Mouse (Mus musculus) cerebellum, adult 9-10 months (tissue): Measurements from ENCODE around the gene Mfsd10.
"Not testable (repeated sequence)": the region's sequence is repeated elsewhere in the genome, so short reads cannot be mapped to it uniquely, and the experiment has no call there.

Experiments used
- DNase-seq: peaks from one replicate; pipeline ENCODE4 v3.0.0; 2022

Gene Mfsd10

DNA sequence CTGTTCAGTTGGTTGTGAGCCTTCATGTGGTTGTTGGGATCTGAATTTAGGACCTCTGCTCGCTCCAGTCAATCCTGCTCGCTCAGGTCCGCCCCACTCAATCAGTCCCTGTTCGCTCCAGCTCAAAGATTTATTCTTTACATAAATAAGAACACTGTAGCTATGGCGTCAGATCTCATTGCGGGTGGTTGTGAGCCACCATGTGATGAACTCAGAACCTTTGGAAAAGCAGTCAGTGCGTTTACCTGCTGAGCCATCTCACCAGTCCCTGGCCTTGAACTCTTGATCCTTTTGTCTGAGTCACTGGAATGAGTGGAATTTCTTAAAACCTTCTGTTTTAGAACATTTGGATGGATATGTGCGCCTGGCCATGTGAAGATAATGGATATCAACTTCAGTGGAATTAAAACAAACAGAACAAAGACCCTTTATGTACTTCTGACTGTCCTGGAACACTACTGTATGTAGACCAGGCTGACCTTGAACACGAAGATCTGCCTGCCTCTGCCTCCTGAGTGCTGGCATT, 43.7 kb downstream of the Mfsd10 start:
- DNase-seq, result no peak

DNA sequence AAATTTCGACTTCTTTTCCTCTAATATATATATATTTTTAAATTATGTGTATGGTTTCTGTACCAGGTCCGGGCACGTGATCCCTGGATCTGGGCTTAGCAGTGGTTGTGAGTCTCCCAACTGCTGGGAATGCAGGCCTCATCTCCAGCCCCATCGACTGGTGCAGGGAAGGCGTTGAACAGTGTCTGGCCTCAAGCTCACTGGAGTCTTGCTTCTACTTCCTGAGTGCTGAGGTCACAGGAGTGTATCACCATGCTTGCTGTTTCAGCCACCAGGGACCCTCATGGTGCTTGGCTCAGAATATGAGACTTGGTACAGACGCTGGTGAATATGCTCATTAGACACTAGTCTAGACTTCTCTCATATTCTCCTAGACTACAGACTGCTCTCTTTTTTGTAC, 44.3 kb downstream of the Mfsd10 start:
- DNase-seq, result no peak

DNA sequence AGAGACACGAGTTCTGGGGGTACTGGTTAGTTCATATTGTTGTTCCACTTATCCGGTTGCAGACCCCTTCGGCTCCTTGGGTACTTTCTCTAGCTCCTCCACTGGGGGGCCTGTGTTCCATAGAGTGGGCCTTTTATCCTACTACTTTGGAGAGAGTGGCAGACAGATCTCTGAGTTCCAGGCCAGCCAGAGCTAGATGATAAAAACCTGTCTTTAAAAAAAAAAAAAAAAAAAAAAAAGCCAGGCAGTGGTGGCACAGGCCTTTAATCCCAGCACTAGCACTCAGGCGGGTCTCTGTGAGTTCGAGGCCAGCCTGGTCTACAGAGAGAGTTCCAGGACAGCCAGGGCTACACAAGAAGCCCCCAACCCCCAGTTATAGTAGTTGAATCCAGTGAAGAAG, 44.8 kb downstream of the Mfsd10 start:
- not testable (repeated sequence) for DNase-seq

DNA sequence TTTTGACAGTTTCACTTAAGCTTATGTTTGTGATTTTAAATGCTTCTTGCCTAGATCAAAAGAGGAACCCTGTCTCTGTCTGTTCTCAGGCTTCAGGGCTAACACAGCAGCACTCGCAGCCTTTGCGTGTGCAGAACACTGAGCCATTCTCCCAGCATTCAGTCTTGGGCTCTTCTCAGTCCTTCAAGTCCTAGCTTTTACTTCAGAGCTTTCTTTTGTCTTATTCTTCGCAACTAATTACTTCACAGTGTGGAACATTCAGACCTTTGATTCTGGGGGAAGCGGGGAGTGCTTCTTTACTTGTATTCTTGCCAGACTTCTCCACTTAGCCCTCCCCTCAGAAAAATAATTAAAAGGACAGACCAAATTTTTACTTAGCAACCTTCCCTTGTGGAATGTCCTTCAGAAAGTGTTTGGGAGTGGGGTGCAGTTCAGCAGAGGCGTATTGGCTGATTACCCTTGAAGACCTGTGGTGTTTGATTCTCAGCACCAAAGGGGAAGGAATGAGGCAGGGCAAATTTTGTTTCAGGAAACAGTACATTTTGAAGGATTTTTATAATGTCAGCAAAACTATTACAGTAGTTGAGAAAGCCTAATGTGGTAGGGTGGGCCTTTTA, 45.5 kb downstream of the Mfsd10 start:
- no peak for DNase-seq

DNA sequence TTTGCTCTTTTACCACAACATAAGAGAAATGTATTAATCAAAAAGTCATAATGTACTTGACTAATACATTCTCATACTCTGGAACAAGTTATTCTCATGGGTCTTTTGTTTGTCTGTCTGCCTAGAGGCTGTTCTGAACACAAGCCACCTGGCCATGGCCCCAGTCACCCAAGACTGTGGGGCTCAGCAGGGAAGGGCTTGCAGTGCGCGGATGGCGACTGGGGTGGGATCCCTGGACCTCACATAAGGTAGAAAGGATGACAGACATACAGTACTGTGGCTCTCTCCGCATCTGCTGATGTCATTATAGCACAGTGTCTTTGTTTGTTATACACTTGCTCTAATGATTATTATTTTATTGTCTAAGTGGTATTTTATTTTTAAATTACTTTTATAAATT, 46.3 kb downstream of the Mfsd10 start:
- DNase-seq, result no peak

DNA sequence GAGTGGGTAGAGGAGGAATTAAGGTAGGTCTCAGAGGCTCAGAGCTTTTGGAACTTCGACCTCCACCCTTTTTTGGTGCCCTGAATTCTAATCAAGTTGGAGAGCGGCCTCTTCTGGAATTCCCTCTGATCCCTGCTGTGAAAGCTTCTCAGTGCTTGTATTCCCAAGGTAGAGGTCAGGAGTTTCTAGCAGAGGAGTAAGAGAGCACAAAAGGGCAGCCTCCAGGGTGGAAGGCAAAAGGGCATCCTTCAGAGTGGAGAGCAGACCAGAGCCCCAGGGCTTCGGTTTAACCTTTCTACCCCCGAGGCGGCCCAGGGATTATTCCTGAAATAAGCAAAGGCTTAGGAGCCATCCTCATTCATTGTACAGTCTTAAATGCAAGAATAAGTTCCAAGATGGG, 47.0 kb downstream of the Mfsd10 start:
- no peak for DNase-seq

DNA sequence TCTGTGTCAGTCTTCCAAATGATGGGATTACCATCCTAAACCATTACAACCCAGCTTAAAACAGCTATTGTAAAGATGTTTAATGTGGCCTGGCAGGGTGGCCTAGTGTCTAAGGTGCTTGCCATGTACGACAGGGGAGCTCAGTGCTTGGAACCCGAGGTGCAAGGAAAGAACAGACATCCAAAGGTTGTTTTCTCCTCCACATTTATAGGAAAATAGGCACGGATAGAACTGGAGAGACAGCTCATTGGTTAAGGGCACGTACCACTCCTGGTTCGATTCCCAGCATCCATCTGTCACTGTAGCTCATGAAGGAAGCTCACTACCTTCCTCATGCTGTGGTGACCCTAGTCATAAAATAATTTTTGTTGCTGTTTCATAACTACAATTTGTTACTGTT, 49.1 kb downstream of the Mfsd10 start:
- no peak for DNase-seq

DNA sequence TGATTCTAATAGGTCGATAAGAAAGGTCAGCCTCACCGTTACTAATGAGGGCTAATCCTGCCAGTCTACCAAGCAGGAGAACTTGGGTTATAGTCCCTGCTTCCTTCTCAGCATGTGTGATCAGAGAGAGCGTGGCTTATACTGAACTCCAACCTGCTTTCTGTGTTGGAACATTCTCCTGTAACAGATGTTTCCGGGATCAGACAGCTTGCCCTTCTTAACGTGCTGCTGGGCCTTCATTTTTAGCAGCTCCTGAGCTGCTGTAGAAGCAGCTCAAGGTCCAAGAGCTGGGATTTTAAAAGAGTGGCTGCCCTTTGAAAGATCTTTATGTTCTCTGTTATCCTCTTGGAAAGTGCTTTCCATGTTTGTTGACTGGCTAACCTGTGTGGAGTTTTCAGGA, 51.8 kb downstream of the Mfsd10 start:
- no peak for DNase-seq
